Mouse (Mus musculus) hematopoietic stem cell, adult 5-6 weeks (primary cell): ENCODE results near the gene Tuba1c. TPM values are rescaled to one million over a fixed set of nuclear protein-coding genes. Genes with fewer than 3 reads are reported as not detected.
A peak's percentile ranks its signal among the peaks of the same experiment; 100 is the strongest.
"Not testable (repeated sequence)": the region's sequence is repeated elsewhere in the genome, so short reads cannot be mapped to it uniquely, and the experiment has no call there.

Experiments used
- ATAC-seq, 2 experiments: fragments of 125-278 bp in 1 of 2; replicated peaks in 1 of 2; 2 replicates each; pipeline ENCODE4 v1.8.0; 2016 to 2017; ENCODE audit warnings: inconsistent platforms in 2 of 2, mild to moderate bottlenecking in 2 of 2, moderate number of reproducible peaks in 2 of 2, low read depth in 1 of 2, moderate TSS enrichment in 1 of 2; ENCODE audit not compliant: low FRiP score in 2 of 2, poor library complexity in 2 of 2, severe bottlenecking in 2 of 2, insufficient read depth in 1 of 2, low TSS enrichment in 1 of 2
- total RNA-seq: library from RNA; stranded (forward); fragments of 172-1452, 232-1000 nt; gene quantifications from 2 replicates; pipeline ENCODE4 v1.2.3, GENCODE M21; 2017

The Tuba1c gene
- total RNA-seq, 1 experiment from 2014 or later, result 65.1 TPM

DNA sequence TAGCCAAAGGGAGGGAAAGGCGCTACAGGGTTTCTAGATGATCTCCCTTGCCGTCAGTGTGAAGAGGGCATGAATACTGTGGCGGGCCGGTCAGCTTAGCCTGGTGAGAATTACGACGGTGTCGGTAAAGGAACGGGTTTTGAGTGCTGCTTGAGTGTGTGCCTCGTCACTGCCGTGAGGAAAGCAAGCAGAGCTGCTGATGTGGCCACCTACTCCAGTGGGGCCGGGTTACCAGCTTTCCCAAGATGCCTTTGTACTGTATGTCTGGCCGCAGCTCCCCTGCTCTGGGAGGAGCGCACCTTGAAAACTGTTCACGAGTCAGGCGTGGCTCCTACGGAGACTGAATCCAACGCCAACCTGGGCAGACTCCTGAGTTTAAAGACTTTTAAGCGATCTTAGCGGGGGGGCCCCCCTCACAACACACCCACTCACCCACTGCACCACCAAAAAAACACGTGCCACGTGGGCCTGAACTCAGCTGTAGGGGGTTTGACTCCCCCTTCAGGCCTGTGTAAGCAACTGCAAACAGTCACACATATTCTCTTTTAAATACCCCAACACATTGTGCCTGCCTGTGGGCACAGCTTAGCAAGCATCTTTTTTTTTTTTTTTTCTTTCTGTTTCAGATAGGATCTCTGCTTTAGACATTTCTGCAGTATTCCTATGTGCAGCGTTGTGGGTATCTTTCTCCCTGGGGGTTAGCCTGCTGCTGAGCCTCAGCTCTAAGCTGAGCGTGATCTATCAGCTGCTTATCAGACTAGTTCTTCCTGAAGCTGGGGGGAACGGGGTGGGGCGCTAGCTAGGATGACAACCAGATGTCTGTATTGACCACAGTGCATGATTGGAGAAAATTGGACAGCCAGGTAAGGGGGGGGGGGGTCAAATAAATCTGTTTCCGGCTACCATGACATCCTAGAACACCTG, 10.6 kb downstream of the Tuba1c start:
- ATAC-seq, result 0 out of 4 replicates have a peak, but pooled peaks of 1 of the 2 experiments have one; percentile 29

DNA sequence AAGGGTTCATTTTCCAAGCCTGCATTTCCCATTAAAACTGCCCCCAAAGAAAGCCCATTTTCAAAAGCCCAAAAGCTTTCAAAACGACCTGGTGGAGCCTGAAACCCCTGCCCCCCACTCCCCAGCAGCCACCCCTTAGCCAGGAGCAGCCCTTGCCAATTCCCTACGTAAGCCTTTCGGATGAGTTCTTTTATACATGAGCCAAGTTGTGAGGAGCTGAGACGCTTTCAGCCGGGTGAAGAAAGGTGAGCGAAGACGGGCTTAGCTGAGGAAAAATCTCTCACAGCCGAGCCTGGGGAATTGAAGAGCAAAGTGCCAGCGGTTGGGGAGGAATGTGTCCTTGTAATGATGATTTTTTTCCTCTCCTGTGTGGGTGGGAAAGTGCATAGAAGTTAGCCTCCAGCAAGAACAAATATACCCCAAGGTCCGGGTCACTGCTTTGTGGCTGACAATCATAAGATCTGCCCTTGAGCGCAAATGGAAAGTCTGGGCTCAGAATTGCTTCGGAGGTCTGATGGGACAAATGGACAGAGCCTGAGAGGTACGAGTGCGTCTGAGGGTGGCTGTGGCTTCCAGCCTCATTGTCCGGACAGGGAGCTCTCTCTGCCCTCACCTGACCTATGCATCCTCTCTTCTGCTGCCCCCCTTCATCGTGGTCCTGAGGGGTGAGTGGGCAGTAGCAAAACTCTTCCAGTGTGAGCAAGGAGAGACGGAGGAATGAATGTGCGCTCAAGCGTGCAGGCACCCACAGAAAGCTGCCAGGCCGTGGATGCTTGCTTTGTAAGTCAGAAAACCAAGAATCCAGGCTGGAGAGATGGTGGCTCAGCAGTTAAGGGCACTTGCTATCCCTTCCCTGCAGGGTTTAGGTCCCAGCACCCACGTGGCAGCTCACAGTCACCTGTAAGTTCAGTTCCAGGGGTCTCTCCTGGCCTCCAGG, 11.5 kb downstream of the Tuba1c start:
- ATAC-seq, result no peak

DNA sequence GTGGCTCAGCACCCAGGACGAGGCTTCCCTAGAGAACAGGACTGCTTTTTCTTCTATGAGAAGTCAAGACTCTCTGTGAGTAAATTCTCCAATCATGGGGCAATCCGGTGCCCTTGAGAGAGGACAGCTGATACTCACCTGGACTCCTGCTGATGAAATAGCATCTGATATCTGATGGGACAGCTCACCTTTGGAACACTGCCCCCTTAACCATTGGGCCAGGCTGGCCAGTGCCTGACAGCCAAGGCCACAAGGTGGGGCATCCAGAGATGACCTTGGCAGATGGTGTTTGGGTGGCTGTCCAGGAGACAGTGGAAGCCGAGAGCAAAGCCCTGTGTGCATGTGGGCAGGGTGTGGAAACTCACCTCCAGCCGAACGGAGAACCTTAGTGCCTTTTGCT, 12.6 kb downstream of the Tuba1c start:
- ATAC-seq, result no peak

DNA sequence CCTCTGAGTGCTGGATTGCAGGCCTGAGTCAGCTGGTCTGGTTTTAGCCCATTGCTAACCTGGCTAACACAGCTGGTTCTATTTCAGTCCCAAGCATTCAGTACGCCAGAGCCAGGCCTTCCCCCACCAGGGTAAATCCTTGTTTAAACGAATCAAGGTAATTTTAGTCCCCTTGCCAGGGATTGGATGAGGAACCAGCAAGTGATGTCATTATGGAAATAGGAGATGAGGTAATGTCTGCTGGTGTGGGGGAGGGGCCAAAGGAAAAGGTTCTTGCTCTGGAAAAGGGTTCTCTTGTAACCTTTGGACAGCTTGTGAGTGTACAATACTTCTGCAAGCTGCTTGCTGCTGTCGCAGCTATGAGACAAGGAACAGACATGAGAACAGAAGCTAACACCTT, 15.2 kb downstream of the Tuba1c start:
- ATAC-seq, result no peak

DNA sequence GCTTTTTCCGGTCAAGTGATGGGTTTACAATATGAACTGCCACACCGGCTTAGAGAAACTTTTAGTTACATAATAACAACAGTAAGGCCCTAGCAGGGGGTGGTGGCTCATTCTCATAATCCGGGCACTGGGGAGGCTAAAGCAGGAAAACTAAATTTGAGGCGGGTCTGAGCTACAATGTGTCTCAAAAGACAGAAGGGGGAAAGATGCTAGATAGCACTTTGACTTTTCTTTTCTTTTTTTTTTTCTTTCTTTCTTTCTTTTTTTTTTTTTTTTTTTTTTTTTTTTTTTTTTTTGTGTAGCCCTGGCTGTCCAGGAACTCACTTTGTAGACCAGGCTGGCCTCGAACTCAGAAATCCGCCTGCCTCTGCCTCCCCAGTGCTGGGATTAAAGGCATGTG, 16.0 kb downstream of the Tuba1c start:
- not testable (repeated sequence) for ATAC-seq

DNA sequence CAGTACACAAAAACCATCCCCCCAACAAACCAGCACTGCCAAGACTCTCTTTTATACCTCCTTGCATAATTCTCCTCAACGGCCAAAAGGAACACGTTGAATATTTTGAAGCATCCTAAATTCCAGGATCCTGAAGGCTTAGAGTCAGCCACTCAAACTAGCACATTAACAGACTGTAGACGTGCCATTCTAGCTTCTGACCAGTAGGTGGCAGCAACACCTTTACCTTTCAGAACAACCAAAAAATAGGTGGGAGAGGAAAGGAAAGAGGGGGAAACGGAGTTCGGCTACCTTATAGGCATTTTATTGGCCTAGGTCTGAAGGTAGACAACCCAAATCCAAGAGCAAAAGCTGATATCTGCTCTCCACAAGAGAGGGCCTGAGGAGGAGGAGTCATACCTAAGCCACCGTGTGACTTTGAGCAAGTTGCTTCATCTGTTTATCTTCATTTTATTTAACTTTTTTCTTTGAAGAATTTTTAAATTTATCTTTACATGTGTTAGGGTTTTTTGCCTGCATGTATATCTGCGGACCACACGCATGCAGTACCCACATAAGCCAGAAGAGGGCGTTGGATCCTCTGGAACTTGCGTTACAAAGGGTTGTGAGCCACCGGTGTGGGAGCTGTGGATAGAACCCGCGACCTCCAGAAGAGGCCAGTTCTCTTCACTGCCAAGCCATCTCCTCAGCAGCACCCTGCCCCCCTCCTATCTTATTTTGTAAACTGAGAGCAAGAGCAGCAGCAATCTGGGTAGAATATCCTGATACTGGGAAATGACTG, 20.0 kb downstream of the Tuba1c start:
- peak; percentile 42 to 75; a peak in 3 of 4 replicates for ATAC-seq

DNA sequence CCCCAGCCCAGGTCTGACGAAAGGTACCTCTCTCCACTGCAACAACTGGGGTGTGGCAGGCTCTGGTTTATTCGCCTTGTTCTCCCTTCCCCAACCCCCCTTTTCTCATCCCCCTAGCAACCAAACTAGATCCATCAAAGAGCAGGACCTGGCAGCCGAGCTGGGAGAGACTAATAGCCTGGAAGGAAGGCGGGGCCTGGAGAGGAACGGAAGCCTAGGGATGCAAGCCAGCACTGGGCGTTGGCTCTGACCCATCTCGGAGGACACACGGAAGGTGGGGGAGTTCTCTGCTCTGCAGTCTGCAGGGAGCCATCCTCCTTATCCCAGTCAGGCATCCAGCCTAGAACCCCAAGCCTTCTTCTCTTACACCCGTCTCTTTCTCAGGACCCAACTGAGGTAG, 23.7 kb downstream of the Tuba1c start:
- ATAC-seq, result no peak

DNA sequence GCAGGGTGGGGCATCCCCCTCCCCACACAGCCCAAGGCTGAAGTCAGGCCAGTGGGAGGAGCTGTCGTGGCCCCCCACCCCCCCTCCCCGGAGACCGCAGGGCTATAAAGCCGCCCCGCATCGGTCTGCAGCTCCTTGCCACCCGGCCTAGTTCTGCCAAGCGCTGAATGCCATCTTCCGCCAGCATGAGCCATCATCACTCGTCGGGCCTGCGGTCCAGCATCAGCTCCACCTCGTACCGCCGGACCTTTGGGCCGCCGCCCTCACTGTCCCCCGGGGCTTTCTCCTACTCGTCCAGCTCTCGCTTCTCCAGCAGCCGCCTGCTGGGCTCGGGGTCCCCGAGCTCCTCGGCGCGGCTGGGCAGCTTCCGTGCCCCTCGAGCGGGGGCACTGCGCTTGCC, 25.3 kb downstream of the Tuba1c start, which contains the start of gene Prph:
Prph (plus strand) TSS at position 135 of the 400 bp plus-strand sequence.
- no peak for ATAC-seq

DNA sequence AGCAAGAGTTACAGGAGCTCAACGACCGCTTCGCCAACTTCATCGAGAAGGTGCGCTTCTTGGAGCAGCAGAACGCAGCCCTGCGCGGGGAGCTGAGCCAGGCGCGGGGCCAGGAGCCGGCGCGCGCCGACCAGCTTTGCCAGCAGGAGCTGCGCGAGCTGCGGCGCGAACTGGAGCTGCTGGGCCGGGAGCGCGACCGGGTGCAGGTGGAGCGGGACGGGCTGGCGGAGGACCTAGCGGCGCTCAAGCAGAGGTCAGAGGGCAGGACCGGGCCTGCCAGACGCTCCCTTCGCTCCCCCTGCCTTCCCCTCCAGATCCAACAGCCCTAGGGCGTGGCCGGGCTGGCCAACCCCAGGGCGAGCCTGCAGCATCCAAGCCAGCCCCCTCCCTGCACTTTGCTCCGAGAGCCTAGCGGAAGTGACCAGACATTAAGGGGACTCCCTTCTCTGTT, 25.8 kb downstream of the Tuba1c start:
- 0 out of 4 replicates have a peak, but pooled peaks of 1 of the 2 experiments have one; percentile 12 for ATAC-seq

DNA sequence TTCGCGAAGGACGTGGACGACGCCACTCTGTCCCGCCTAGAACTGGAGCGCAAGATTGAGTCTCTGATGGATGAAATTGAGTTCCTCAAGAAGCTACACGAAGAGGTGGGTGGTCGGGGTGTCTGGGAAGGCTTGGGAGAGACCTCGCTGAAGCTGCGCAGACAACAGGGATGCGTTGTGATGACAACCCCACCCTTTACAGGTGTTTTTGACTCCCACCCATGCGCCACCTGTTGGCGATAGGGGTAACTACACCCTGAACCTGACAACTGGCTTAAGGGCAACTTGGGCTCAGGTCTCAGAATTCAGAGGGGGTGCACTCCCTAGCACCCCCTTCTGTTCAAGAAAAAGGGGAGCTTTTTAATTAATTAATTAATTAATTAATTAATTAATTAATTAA, 26.6 kb downstream of the Tuba1c start:
- peak in 1 of 2 experiments; percentile 34; a peak in 1 of 4 replicates for ATAC-seq

DNA sequence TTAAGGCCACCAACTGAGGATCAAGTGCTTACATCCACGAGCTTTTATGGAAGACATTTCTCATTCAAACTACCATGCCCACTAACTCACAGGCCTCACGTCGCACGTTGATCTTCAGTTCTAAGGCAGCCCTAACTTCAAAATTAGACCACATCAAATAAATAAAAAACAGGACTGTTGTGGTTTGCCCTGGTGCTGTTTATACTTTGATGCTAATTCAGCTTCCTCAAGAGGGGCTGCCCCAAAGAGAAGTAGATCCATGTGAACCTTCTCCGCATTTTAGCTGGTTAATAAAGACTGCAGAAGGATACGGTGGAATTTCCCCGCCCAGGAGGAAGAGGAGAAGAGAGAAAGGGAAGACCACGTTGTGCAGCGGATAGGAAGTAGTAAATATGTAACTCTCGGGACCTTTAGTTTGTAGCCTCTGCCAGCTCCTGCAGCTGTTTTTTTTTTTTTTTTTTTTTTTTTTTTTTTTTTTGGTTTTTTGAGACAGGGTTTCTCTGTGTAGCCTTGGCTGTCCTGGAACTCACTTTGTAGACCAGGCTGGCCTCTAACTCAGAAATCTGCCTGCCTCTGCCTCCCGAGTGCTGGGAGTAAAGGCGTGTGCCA, 36.0 kb downstream of the Tuba1c start:
- no peak for ATAC-seq

DNA sequence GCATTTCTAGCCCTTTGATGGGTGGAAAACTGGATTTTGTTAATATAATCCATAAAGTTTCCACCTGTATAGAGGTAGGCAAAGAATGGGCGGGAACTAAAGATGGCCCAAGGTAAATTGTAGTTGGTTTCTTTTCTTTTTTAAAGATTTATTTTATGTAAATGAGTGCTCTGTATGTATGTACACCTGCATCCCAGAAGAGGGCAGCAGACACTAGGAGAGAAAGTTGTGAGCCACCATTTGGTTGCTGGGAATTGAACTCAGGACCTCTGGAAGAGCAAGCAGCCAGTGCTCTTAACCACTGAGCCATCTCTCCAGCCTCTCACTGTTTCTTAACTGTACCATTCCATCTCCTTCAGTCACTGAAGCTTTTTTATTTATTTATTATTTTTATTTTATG, 42.3 kb downstream of the Tuba1c start:
- ATAC-seq, result no peak

DNA sequence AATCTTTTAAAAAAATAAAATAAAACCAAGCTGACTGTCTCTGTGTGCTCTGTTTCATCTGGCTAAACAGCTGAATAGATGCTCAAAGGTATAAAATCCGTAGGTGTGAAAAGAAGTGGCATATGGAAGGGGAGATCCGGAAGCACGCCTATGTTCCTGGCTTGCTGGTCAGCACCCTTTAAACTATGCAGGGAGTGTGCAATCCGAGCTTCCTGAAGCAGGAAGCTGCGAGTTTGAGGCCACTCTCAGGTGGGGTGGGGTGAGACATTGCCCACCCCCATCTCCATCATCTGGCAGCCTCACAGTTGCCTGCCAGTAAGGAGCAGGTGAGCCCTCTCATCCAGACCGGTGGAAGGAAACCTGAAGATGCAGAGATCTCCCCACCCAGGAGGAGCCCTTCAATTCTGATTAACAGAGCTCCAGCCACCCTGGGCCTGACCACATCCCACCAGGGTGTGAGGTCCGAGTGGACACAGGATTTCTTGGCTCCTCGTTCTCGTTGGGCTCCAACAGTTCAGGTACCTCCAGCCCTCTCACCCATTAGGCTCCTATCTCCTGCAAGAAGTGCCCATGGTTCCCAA, 44.4 kb downstream of the Tuba1c start, which contains the start of gene Troap:
Troap (plus strand) TSS at position 557 of the 581 bp plus-strand sequence.
- peak in 1 of 2 experiments; percentile 6; a peak in 1 of 4 replicates for ATAC-seq

DNA sequence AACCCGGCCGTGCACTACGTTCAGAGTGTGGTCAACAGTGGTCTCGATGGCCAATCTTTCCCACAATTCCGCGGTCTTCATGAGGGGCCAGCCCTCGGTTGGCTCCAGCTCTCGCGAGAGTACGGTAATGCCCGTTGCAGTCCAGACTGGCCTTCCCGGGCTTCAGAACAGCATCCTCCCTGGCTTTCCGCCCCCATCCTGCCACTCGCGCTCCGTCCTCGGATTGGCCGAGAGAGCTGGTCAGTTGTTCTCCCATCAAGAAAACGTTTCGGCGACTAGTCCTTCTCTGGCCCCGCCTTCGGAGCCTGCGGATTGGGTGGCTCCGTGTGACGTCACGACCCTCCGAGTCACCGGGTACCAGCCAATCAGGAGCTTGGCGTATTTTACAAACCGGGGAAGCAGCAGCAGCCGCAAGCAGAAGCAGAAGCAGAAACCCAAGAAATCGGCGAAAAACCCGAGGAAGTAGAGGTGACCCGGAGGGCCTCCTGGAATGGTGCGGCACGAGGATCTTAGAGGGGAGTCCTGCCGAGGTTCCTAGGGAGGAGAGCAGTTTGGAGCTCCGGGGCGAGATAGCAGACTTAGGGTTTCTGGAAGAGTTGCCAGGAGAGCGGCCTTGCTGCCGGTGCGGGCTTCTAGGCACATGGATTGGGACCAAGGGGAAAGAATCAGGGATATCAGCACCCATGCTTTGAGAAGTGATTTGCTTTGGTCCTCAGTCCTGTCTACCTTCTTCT, 45.1 kb downstream of the Tuba1c start:
- peak; percentile 97 to 98 for ATAC-seq

DNA sequence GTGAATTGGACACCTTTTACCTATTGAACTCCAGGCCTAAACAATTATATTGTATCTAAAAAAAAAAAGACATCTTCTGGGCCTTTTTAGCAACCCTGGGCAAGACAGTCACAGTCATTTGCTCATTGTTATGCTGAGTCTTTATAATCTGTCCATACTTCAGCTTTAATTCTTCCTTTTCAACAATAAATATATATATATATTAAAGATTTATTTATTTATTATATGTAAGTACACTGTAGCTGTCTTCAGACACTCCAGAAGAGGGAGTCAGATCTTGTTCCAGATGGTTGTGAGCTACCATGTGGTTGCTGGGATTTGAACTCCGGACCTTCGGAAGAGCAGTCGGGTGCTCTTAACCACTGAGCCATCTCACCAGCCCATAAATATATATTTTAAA, 46.3 kb downstream of the Tuba1c start:
- not testable (repeated sequence) for ATAC-seq
